Mouse (Mus musculus) testis, postnatal 14 days (tissue): ENCODE measurements around the gene Stap1.

ENCODE experiments used
- DNase-seq: peaks from one replicate; pipeline ENCODE4 v3.0.0; 2021; ENCODE audit warnings: low spot score

Gene Stap1

DNA sequence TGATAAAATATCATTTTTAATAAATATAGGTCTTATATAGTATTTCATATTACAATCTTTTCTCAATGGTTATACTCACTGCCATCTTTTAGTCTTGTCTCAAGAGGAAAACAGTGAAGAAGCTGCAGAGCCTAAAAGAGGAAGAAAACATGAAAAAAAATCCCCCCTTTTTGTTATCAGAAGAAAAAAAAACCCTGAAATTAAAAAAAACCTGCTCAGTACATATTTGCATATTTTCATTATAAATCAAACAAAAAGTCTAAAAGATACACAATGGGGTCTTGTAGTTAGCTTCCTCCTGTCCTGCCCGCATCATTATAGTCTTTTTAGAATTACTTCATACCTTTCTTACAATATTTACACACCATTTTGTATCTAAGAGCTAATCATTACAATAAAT lies 57.2 kb downstream of the Stap1 start:
- DNase-seq = no peak

GRCm38 (mm10) chr5:86129828-86130227 lies 58.3 kb downstream of the Stap1 start:
- no peak for DNase-seq
